Mouse (Mus musculus): Measurements from ENCODE around the gene 2210016L21Rik. TPM values are rescaled to one million over a fixed set of nuclear protein-coding genes. Genes with fewer than 3 reads are reported as not detected.
A peak's percentile ranks its signal among the peaks of the same experiment; 100 is the strongest.

2210016L21Rik gene
- polyA plus RNA-seq, 1 experiment from 2014 or later, result 55.6 TPM

- no peak overlapping the region for H3K9ac ChIP-seq (ENCODE audit: low read depth, low read length)
- no peak overlapping the region for H3K4me2 ChIP-seq (replicated peaks; ENCODE audit: low read depth)
- 81% methylated on average over 9 of the region's 9 CpGs for WGBS
- no peaks in the 10 kb centered on the region for H3K9me3 ChIP-seq (ENCODE audit: control insufficient read depth)
- H3K27me3 ChIP-seq (replicated peaks; ENCODE audit: control insufficient read depth, insufficient read depth, low read length), result no peaks in the 10 kb centered on the region
- H3K27ac ChIP-seq (ENCODE audit: low read depth, low read length), result no peak overlapping the region
- no peak for TF ChIP-seq CTCF (IDR thresholded peaks at IDR 0.05; ENCODE audit: low read depth)
- peaks cover 62% of the 10 kb centered on the region for H3K36me3 ChIP-seq (ENCODE audit: control insufficient read depth, insufficient read depth)
- no peak for ATAC-seq
- H3K4me3 ChIP-seq (ENCODE audit: low read depth, low read length), result no peak overlapping the region
- H3K4me1 ChIP-seq (replicated peaks; ENCODE audit: control insufficient read depth, insufficient read depth, low read length), result no peaks in the 10 kb centered on the region
Observed at GRCm38 (mm10) chr5:114949812-114950211, 7.9 kb downstream of the 2210016L21Rik start.

GRCm38 (mm10) chr5:114950669-114951068 lies 8.7 kb downstream of the 2210016L21Rik start:
- no peak for ATAC-seq
- WGBS, result 78% methylated on average over 12 of the region's 12 CpGs
- Histone ChIP-seq H3K27ac (ENCODE audit: low read depth, low read length) (no peak overlapping the region), H3K27me3 (replicated peaks; ENCODE audit: control insufficient read depth, insufficient read depth, low read length) (no peaks in the 10 kb centered on the region), H3K4me1 (replicated peaks; ENCODE audit: control insufficient read depth, insufficient read depth, low read length) (no peaks in the 10 kb centered on the region), H3K4me2 (replicated peaks; ENCODE audit: low read depth) (no peak overlapping the region), H3K4me3 (ENCODE audit: low read depth, low read length) (no peak overlapping the region), H3K9me3 (ENCODE audit: control insufficient read depth) (no peaks in the 10 kb centered on the region), H3K9ac (ENCODE audit: low read depth, low read length) (no peak overlapping the region), H3K36me3 (ENCODE audit: control insufficient read depth, insufficient read depth) (peaks cover 65% of the 10 kb centered on the region)
- TF ChIP-seq CTCF (IDR thresholded peaks at IDR 0.05; ENCODE audit: low read depth), result no peak

- 0 out of 2 replicates have a peak, but pooled peaks have one; percentile 6 for ATAC-seq
- Histone ChIP-seq H3K4me1 (replicated peaks; ENCODE audit: control insufficient read depth, insufficient read depth, low read length) (no peaks in the 10 kb centered on the region), H3K27me3 (replicated peaks; ENCODE audit: control insufficient read depth, insufficient read depth, low read length) (no peaks in the 10 kb centered on the region), H3K36me3 (ENCODE audit: control insufficient read depth, insufficient read depth) (peaks cover 58% of the 10 kb centered on the region), H3K4me3 (ENCODE audit: low read depth, low read length) (no peak overlapping the region), H3K27ac (ENCODE audit: low read depth, low read length) (no peak overlapping the region), H3K9me3 (ENCODE audit: control insufficient read depth) (no peaks in the 10 kb centered on the region), H3K4me2 (replicated peaks; ENCODE audit: low read depth) (no peak overlapping the region), H3K9ac (ENCODE audit: low read depth, low read length) (no peak overlapping the region)
- 67% methylated on average over 21 of the region's 21 CpGs for WGBS
- TF ChIP-seq CTCF (IDR thresholded peaks at IDR 0.05; ENCODE audit: low read depth), result no peak
Observed at GRCm38 (mm10) chr5:114951279-114951880, 9.4 kb downstream of the 2210016L21Rik start.

GRCm38 (mm10) chr5:114953326-114953725 lies 11.4 kb downstream of the 2210016L21Rik start:
- no peak for TF ChIP-seq CTCF (IDR thresholded peaks at IDR 0.05; ENCODE audit: low read depth)
- Histone ChIP-seq H3K36me3 (ENCODE audit: control insufficient read depth, insufficient read depth) (peaks cover 38% of the 10 kb centered on the region), H3K4me1 (replicated peaks; ENCODE audit: control insufficient read depth, insufficient read depth, low read length) (no peaks in the 10 kb centered on the region), H3K4me2 (replicated peaks; ENCODE audit: low read depth) (no peak overlapping the region), H3K27ac (ENCODE audit: low read depth, low read length) (no peak overlapping the region), H3K9ac (ENCODE audit: low read depth, low read length) (no peak overlapping the region), H3K4me3 (ENCODE audit: low read depth, low read length) (no peak overlapping the region), H3K27me3 (replicated peaks; ENCODE audit: control insufficient read depth, insufficient read depth, low read length) (no peaks in the 10 kb centered on the region), H3K9me3 (ENCODE audit: control insufficient read depth) (no peaks in the 10 kb centered on the region)
- WGBS, result 88% methylated on average over 14 of the region's 14 CpGs
- no peak for ATAC-seq

- no peaks in the 10 kb centered on the region for H3K27me3 ChIP-seq (replicated peaks; ENCODE audit: control insufficient read depth, insufficient read depth, low read length)
- TF ChIP-seq CTCF (IDR thresholded peaks at IDR 0.05; ENCODE audit: low read depth), result no peak
- 88% methylated on average over 5 of the region's 5 CpGs for WGBS
- no peaks in the 10 kb centered on the region for H3K9me3 ChIP-seq (ENCODE audit: control insufficient read depth)
- H3K9ac ChIP-seq (ENCODE audit: low read depth, low read length), result no peak overlapping the region
- no peak overlapping the region for H3K4me2 ChIP-seq (replicated peaks; ENCODE audit: low read depth)
- H3K4me3 ChIP-seq (ENCODE audit: low read depth, low read length), result no peak overlapping the region
- H3K36me3 ChIP-seq (ENCODE audit: control insufficient read depth, insufficient read depth), result peaks cover 29% of the 10 kb centered on the region
- H3K4me1 ChIP-seq (replicated peaks; ENCODE audit: control insufficient read depth, insufficient read depth, low read length), result no peaks in the 10 kb centered on the region
- no peak for ATAC-seq
- no peak overlapping the region for H3K27ac ChIP-seq (ENCODE audit: low read depth, low read length)
Observed at GRCm38 (mm10) chr5:114958069-114958468, 16.1 kb downstream of the 2210016L21Rik start.

DNA sequence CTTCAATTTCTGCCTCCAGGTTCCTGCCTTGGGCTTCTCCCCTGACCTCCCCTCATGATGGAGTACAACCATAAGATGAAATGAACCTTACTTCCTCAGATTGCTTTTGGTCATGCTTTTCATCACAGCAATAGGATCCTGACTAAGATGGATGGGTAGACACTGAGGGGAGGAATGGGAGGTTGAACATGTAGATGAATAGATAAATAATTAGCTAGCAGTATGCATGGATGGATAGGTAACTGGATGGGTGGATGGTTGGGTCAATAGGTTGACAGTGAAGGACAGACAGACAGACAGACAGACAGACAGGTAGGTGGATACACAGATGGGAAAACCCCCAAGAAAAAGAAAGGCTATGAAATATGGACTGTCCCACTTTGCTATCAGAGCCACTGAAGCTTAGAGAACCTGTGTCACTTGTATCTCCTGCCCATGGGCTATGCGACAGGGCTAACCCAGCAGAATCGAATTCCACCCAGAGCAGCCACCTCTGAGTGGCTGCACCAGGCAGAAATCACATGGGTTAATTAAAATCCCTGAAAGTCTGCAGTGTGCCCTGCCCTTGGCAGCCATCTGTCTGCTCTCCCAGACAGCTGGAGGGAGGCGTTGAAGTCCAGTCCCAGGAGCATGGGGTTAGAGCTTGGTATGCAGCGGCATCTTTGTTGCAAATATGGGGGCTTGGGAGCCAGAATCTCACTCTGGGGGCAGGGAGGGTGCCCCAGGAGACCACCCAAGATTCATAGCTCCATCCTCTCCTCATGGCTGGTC lies 19.8 kb downstream of the 2210016L21Rik start:
- no peak overlapping the region for H3K9ac ChIP-seq (ENCODE audit: low read depth, low read length)
- no peaks in the 10 kb centered on the region for H3K9me3 ChIP-seq (ENCODE audit: control insufficient read depth)
- H3K4me3 ChIP-seq (ENCODE audit: low read depth, low read length), result no peak overlapping the region
- no peak for TF ChIP-seq CTCF (IDR thresholded peaks at IDR 0.05; ENCODE audit: low read depth)
- no peak overlapping the region for H3K27ac ChIP-seq (ENCODE audit: low read depth, low read length)
- WGBS, result 61% methylated on average over 4 of the region's 4 CpGs
- no peak for ATAC-seq
- no peaks in the 10 kb centered on the region for H3K27me3 ChIP-seq (replicated peaks; ENCODE audit: control insufficient read depth, insufficient read depth, low read length)
- peaks cover 15% of the 10 kb centered on the region; the same call in 1 of the 2 replicates for H3K36me3 ChIP-seq (ENCODE audit: control insufficient read depth, insufficient read depth)
- H3K4me2 ChIP-seq (replicated peaks; ENCODE audit: low read depth), result no peak overlapping the region
- H3K4me1 ChIP-seq (replicated peaks; ENCODE audit: control insufficient read depth, insufficient read depth, low read length), result no peaks in the 10 kb centered on the region

Data from intestine, postnatal 0 days (tissue).